Mouse (Mus musculus) G1E-ER4 (cell line): ENCODE measurements around the gene Aff3. TPM values are rescaled to one million over a fixed set of nuclear protein-coding genes. Genes with fewer than 3 reads are reported as not detected.

Experiments
- GATA1 ChIP-seq: IDR thresholded peaks from one replicate; pipeline ENCODE4 v1.8.0; 2012; ENCODE audit warnings: low read length, inconsistent platforms
- polyA plus RNA-seq: library from polyadenylated mRNA; stranded (reverse); fragments of >175 nt; gene quantifications from 2 replicates; pipeline ENCODE4 v1.2.3, GENCODE M21; 2012

Gene Aff3
- polyA plus RNA-seq, 1 experiment = 9.7 TPM

DNA sequence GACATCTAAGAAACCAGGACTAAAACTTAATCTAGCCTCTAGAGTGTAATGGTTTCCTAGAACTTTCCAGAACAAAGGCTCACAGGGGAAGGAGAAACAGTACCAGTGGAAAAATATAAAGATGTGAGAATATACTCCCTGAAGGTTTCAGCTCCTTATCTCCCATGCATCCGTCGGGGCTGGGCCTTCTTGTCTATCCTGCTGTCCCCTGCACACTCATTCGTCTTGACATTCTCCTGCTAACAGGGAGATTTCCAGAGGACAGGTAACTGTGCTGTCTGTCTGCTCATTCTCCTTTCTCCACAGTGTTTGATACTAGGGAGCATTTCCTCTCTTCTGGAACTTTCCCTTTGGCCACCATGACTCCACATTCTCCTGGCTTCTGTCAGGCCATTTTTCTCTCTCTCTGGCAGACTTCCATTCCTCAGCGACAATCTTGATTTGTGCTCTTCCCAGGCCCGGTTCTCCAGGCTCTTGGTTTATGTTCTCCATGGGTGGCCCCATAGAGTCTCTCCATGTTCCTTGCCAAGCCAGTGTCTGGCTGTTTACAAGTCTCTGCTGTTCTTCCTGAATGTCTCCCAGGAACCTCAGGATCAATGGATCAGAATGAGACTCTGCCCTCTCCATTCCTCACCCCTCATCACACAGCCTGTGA, 1.5 kb upstream of the Aff3 start:
- TF ChIP-seq GATA1 = no peak

- TF ChIP-seq GATA1 = no peak
Measured at GRCm38 (mm10) chr1:38665611-38666010, 856 bp upstream of the Aff3 start.

DNA sequence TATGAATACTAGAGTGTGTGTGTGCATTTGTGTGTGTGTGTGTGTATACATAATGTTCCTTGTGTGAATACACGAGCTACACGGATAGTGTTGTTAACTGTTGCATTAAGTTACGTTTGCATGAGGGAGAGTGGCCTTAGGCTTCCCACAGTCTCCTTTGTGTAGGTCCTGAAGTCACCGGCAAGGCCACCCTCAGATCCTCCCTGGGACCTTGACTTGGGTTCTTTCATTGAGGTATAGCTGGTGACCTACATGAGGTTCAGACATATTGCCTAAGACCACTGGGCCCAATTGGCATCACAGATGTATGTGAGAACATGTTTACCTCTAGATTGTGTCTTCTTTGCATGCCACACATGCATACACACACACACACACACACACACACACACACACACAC, 494 bp downstream of the Aff3 start:
- TF ChIP-seq GATA1 = no peak

- no peak for TF ChIP-seq GATA1
Measured at GRCm38 (mm10) chr1:38662616-38663193, 2.0 kb downstream of the Aff3 start.

DNA sequence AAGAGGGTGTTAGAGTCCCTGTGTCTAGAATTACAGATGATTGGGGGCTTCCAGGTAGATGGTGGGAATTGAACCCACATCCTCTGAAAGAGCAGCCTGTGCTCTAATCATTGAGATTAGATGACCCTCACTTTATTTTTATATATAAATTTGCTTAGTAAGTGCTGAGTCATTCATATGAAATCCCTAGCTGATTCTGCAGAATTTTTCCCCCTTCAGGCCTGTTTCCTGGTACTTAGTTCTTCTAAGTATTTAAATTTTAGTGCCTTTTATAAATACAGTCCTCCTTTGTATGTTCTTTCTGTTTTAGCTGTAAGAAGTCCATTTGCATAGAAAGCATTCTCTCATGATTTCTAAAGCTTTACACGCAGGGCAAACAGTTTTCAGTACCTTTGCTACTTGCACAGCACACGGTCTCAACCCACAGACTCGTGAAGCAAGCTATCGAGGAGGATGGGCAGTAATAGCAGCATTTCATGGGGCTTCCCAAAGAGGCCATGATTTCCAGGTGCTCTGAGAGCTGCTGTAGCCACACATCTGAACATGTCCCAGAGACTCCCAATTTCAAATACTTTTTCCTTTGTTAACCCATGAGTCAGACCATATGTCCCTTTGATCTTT, 5.7 kb downstream of the Aff3 start:
- TF ChIP-seq GATA1 = no peak

DNA sequence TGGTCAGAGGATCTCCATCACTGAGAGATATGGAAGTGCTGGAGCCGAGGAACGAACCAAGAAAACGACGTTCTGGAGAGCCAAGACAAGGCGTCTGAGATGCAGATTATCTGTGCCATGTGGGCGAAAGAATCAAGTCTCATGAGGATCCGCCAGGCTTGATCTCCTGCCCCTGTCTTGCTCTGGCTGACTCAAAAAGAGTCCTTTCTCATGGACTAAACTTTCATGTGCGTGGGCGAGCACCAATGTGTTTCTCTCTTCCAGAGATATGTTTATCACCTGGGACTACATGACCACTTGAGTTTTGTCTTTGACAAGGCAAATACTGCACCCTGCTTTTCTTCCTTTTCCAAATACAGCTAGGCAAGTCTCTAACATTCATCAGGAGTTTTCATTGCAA, 6.4 kb downstream of the Aff3 start:
- TF ChIP-seq GATA1 = peak; percentile 64

DNA sequence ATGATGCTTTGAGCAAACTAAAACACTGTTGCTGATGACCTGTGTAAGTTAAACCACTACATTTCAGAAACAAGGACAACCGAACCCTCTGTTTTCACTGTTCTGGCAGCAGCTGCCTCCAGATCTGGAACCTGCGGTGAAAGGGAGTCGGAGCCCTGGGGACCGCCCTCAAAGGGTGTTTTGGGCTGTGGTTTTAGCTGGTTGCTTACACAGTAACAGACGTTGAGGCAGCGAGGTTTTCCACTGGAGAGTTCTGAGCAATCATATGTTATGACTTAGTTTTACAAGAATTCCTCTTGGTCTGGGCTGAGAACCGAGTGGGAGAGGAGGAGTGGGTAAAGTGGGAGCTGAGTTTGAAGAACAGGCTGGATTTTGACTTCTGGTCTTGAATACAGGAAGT, 7.1 kb downstream of the Aff3 start:
- TF ChIP-seq GATA1 = no peak

DNA sequence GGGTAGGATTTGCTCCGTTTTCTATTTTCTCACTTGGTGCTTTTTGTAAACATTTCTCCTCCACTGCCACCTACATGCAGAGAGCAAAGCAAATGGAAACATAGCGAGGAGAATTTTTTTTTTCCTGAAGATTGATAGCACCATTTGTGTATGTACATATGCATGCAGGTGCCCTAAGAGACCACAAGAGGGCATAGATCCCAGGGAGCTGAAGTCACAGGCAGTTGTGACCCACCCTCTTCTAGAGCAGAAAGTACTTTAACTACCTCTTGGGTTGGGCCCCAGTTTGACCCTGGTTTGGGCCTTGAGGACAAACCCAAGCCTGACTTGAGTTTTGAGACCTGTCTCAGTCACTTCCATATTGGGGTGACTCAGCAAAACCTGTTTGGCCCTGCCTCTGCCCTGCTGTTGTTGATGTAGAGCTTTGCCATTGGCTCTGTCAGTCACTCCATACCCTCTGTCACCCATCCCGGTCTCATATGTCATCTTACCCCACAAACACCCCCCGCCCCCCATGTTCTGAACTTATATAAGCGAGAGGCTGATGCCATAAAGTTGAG, 9.7 kb downstream of the Aff3 start:
- no peak for TF ChIP-seq GATA1

- no peak for TF ChIP-seq GATA1
Measured at GRCm38 (mm10) chr1:38650031-38650430, 14.7 kb downstream of the Aff3 start.

DNA sequence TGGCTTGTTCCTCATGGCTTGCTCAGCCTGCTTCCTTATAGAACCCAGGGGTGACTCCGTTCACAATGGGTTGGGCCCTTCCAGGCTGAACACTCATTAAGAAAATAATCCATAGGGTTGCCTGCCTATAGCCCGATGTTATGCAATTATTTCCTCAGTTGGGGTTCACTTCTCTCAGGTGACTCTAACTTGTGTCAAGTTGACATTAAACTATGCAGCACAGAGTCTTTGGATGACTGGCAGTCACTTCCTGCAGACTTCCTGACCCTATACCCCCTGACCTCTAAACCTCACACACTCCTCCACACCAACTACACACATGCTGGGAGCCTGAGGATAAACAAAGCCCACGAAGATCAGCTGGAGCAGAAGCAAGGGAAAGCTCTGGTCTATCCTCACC, 15.6 kb downstream of the Aff3 start:
- TF ChIP-seq GATA1 = no peak

DNA sequence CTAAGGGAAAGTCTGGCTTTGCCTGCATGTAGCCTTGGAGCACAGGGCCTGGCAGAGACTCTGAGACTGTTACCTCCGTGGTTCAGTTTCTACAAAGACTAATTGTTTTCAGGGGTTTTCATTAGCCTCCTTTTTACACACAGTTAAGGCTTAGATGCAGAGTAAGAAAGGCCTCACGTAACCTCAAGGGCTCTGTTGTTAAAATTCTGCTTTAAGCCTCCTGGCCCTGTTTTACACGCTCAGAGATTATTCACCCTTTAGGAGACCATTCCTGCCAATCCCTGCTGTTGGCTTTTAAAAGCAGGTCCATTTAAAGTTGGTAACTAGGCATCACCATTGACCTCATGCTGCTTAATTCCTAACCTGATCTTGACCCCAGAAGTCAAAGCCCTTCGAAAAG, 22.5 kb downstream of the Aff3 start:
- no peak for TF ChIP-seq GATA1

DNA sequence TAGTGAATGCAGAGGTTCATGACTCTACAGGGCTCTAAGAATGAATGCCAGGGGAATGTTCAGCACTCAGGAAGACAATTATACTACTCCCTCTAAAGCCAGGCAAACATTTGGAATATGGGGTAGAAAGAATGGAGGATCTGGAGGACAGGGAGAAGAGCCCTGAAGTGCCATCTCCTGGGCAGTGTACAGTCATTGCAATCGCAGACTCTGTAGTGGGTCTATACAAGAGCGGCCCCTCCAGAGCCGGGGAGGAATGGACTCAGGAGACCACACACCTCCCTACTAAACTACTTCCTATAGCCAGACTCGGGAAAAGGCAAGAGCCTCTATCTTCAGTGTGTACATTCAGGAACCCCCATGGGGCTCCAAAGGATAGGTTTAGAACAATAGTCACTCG, 25.1 kb downstream of the Aff3 start:
- TF ChIP-seq GATA1 = no peak

DNA sequence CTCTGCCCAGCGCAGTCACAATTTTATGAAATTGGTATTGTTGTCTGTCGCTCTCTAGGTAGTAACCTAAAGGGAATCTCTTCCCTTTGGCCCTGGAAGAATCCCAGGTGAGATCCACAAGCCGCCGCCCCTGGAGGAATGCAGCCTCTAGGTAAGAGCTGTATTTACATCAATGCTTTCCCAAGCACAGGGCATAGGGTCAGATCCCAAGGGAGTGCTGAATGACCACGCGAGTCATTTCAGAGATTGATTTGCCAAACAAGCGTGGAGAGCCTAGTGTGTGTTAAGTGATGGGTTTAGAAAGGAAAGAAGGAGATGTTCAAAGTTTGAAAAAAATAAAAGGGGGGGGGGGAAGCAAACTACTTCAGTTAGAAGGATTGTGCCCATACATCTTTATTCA, 29.2 kb downstream of the Aff3 start:
- TF ChIP-seq GATA1 = no peak

- TF ChIP-seq GATA1 = no peak
Measured at GRCm38 (mm10) chr1:38634081-38634480, 30.7 kb downstream of the Aff3 start.

GRCm38 (mm10) chr1:38632461-38633180, 32.1 kb downstream of the Aff3 start:
- no peak for TF ChIP-seq GATA1
